Mouse (Mus musculus) small intestine, adult 2 months (tissue): Measurements from ENCODE around the gene Uvrag.

Source experiments
- CTCF ChIP-seq: fragments of 200-500 bp; IDR thresholded peaks from 2 replicates; pipeline ENCODE4 v1.5.1; 2012; ENCODE audit warnings: low read depth, mild to moderate bottlenecking, control low read depth, inconsistent platforms, low read length, moderate library complexity, mixed read lengths; ENCODE audit not compliant: insufficient replicate concordance, insufficient read length; ENCODE audit errors: extremely low read depth
- POLR2A ChIP-seq: fragments of 200-500 bp; IDR thresholded peaks from 2 replicates; pipeline ENCODE4 v1.6.1; 2012; ENCODE audit warnings: low read depth, mild to moderate bottlenecking, control low read depth, inconsistent platforms, low read length, moderate library complexity

DNA sequence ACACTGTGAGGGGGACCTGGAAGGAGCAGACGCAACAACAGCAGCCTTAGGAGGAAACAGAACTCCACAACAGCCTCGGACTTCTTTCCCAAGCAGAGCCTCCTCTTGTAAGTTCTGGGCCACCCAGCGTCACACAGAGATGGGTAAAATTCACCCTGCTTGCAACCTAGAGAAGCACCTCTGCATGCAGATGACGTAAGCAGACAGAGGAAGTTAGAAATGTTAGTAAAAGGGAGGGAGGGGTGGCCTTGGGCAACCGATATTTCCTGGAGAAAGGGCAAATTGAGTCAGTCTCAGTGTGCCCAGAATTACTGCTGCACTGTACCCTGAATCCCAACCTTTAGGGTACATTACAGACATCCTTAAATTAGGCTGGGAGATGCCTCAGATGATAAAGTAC, 48.9 kb upstream of the Uvrag start:
- TF ChIP-seq CTCF = no peak
- TF ChIP-seq POLR2A = no peak
